Mouse (Mus musculus) macrophage (primary cell): ENCODE measurements around the gene Gsn. TPM values are rescaled to one million over a fixed set of nuclear protein-coding genes. Genes with fewer than 3 reads are reported as not detected.
A peak's percentile ranks its signal among the peaks of the same experiment; 100 is the strongest.

Experiments
- H3K27ac ChIP-seq: fragments of 350-480 bp; formaldehyde crosslinking; 2 replicates; pipeline ENCODE4 v1.9.0; 2021
- H3K36me3 ChIP-seq: fragments of 350-480 bp; formaldehyde crosslinking; 2 replicates; pipeline ENCODE4 v1.9.0; 2021; ENCODE audit errors: inconsistent target
- H3K4me3 ChIP-seq: fragments of 350-480 bp; formaldehyde crosslinking; 2 replicates; pipeline ENCODE4 v1.9.0; 2021; ENCODE audit errors: inconsistent target
- H3K79me2 ChIP-seq: fragments of 350-480 bp; formaldehyde crosslinking; 2 replicates; pipeline ENCODE4 v1.9.0; 2021; ENCODE audit errors: inconsistent target
- WGBS: methylation state at CpG from one replicate; pipeline ENCODE4 v1.1.7; 2026; ENCODE audit warnings: inconsistent platforms; ENCODE audit not compliant: missing documents; 5-methylcytosine and 5-hydroxymethylcytosine counted together
- polyA plus RNA-seq: library from polyadenylated mRNA; stranded (reverse); fragments of 250-400 nt; gene quantifications from 3 replicates; pipeline ENCODE4 v1.2.4, GENCODE M21; 2018; ENCODE audit warnings: inconsistent platforms
- total RNA-seq, 78 experiments: library from RNA; depleted of rRNA; stranded (reverse); fragments of 250-400 nt; gene quantifications; 1 replicate in 9 of 78; 2 replicates in 24 of 78; 3 replicates in 43 of 78; 4 replicates in 2 of 78; pipeline ENCODE4 v1.2.4; 2018; ENCODE audit warnings: inconsistent platforms in 56 of 78

The Gsn gene
- 10 to 100 TPM in 23 of 26 experiments, 1 to 10 TPM in 3; 8.4 to 93.6 (median 29.9) TPM for total RNA-seq (2018; cell fraction: chromatin; rRNA removed)
- 100 to 1,000 TPM in 25 of 26 experiments, 10 to 100 TPM in 1; 99.7 to 189 (median 139) TPM for total RNA-seq (2018; cell fraction: cytosol; rRNA removed)
- total RNA-seq (2018; cell fraction: nucleus; rRNA removed), result 100 to 1,000 TPM in 3 of 26 experiments, 10 to 100 TPM in 23; 39.9 to 143 (median 74.4) TPM
- 134 to 277 TPM (median 181 TPM) in 3 replicates for polyA plus RNA-seq

GRCm38 (mm10) chr2:35255885-35256833 lies at the start of gene Gsn:
Gene Gsn, plus strand, starts transcription at chr2:35256380.
- 5% methylated on average over 54 of the region's 54 CpGs for WGBS
- H3K79me2 ChIP-seq, result peaks cover 49% of the 10 kb centered on the region
- H3K4me3 ChIP-seq, result peak within 1 kb of the TSS; percentile 98
- no peaks in the 10 kb centered on the region for H3K36me3 ChIP-seq
- peak within 1 kb of the TSS; percentile 88 for H3K27ac ChIP-seq

GRCm38 (mm10) chr2:35206761-35207160 lies 49.4 kb upstream of the Gsn start:
- H3K36me3 ChIP-seq, result no peaks in the 10 kb centered on the region
- no peak overlapping the region for H3K27ac ChIP-seq
- H3K79me2 ChIP-seq, result no peaks in the 10 kb centered on the region
- WGBS, result 96% methylated on average over 3 of the region's 3 CpGs
- H3K4me3 ChIP-seq, result no peak overlapping the region

GRCm38 (mm10) chr2:35208054-35208453 lies 48.1 kb upstream of the Gsn start:
- Histone ChIP-seq H3K4me3 (no peak overlapping the region), H3K79me2 (no peaks in the 10 kb centered on the region), H3K36me3 (no peaks in the 10 kb centered on the region), H3K27ac (no peak overlapping the region)
- 96% methylated on average over 3 of the region's 3 CpGs for WGBS

- Histone ChIP-seq H3K79me2 (no peaks in the 10 kb centered on the region), H3K36me3 (no peaks in the 10 kb centered on the region), H3K27ac (peak overlapping the region; percentile 75), H3K4me3 (no peak overlapping the region)
- 14% methylated on average over 7 of the region's 8 CpGs for WGBS
Observed at GRCm38 (mm10) chr2:35208931-35209665, 47.1 kb upstream of the Gsn start.

GRCm38 (mm10) chr2:35211681-35212080 lies 44.5 kb upstream of the Gsn start:
- Histone ChIP-seq H3K79me2 (no peaks in the 10 kb centered on the region), H3K36me3 (no peaks in the 10 kb centered on the region), H3K27ac (peak overlapping the region; percentile 40), H3K4me3 (no peak overlapping the region)
- 86% methylated on average over 3 of the region's 3 CpGs for WGBS

- Histone ChIP-seq H3K4me3 (no peak overlapping the region), H3K27ac (no peak overlapping the region), H3K79me2 (no peaks in the 10 kb centered on the region), H3K36me3 (no peaks in the 10 kb centered on the region)
- 89% methylated on average over 10 of the region's 12 CpGs for WGBS
Observed at GRCm38 (mm10) chr2:35213345-35213910, 42.8 kb upstream of the Gsn start.

- no peak overlapping the region for H3K4me3 ChIP-seq
- no peaks in the 10 kb centered on the region for H3K36me3 ChIP-seq
- H3K27ac ChIP-seq, result no peak overlapping the region
- no peaks in the 10 kb centered on the region for H3K79me2 ChIP-seq
- 24% methylated on average over 12 of the region's 12 CpGs for WGBS
Observed at GRCm38 (mm10) chr2:35214881-35215358, 41.3 kb upstream of the Gsn start.

- no peak overlapping the region for H3K4me3 ChIP-seq
- 90% methylated on average over 14 of the region's 14 CpGs for WGBS
- H3K27ac ChIP-seq, result no peak overlapping the region
- H3K36me3 ChIP-seq, result no peaks in the 10 kb centered on the region
- H3K79me2 ChIP-seq, result no peaks in the 10 kb centered on the region
Observed at GRCm38 (mm10) chr2:35215363-35215762, 40.8 kb upstream of the Gsn start.

- WGBS, result 89% methylated on average over 2 of the region's 2 CpGs
Observed at GRCm38 (mm10) chr2:35216701-35217100, 39.5 kb upstream of the Gsn start.

GRCm38 (mm10) chr2:35218736-35219135 lies 37.4 kb upstream of the Gsn start:
- Histone ChIP-seq H3K4me3 (no peak overlapping the region), H3K27ac (no peak overlapping the region), H3K79me2 (no peaks in the 10 kb centered on the region), H3K36me3 (no peaks in the 10 kb centered on the region)
- 89% methylated on average over 3 of the region's 3 CpGs for WGBS

More at GRCm38 (mm10) chr2:35216701-35217100, 39.5 kb upstream of the Gsn start:
- no peak overlapping the region for H3K4me3 ChIP-seq
- H3K27ac ChIP-seq, result no peak overlapping the region
- no peaks in the 10 kb centered on the region for H3K79me2 ChIP-seq
- H3K36me3 ChIP-seq, result no peaks in the 10 kb centered on the region

GRCm38 (mm10) chr2:35222822-35223391 lies 33.3 kb upstream of the Gsn start:
- Histone ChIP-seq H3K27ac (no peak overlapping the region), H3K79me2 (no peaks in the 10 kb centered on the region), H3K4me3 (no peak overlapping the region), H3K36me3 (no peaks in the 10 kb centered on the region)
- WGBS, result 42% methylated on average over 6 of the region's 6 CpGs

GRCm38 (mm10) chr2:35224285-35224684 lies 31.9 kb upstream of the Gsn start:
- WGBS, result 96% methylated on average over 15 of the region's 15 CpGs
- no peaks in the 10 kb centered on the region for H3K36me3 ChIP-seq
- no peak overlapping the region for H3K4me3 ChIP-seq
- no peaks in the 10 kb centered on the region for H3K79me2 ChIP-seq
- no peak overlapping the region for H3K27ac ChIP-seq

- H3K4me3 ChIP-seq, result no peak overlapping the region
- H3K36me3 ChIP-seq, result no peaks in the 10 kb centered on the region
- 88% methylated on average over 4 of the region's 4 CpGs for WGBS
- no peaks in the 10 kb centered on the region for H3K79me2 ChIP-seq
- H3K27ac ChIP-seq, result no peak overlapping the region
Observed at GRCm38 (mm10) chr2:35228145-35228544, 28.0 kb upstream of the Gsn start.

- H3K27ac ChIP-seq, result peak overlapping the region; percentile 90
- H3K36me3 ChIP-seq, result no peaks in the 10 kb centered on the region
- no peaks in the 10 kb centered on the region for H3K79me2 ChIP-seq
- no peak overlapping the region for H3K4me3 ChIP-seq
- WGBS, result 11% methylated on average over 4 of the region's 8 CpGs
Observed at GRCm38 (mm10) chr2:35230215-35230614, 26.0 kb upstream of the Gsn start.
